Mouse (Mus musculus): Measurements from ENCODE around the gene Rin3. TPM values are rescaled to one million over a fixed set of nuclear protein-coding genes. Genes with fewer than 3 reads are reported as not detected.

Gene Rin3
- polyA plus RNA-seq, 1 experiment: 2.9 TPM

DNA sequence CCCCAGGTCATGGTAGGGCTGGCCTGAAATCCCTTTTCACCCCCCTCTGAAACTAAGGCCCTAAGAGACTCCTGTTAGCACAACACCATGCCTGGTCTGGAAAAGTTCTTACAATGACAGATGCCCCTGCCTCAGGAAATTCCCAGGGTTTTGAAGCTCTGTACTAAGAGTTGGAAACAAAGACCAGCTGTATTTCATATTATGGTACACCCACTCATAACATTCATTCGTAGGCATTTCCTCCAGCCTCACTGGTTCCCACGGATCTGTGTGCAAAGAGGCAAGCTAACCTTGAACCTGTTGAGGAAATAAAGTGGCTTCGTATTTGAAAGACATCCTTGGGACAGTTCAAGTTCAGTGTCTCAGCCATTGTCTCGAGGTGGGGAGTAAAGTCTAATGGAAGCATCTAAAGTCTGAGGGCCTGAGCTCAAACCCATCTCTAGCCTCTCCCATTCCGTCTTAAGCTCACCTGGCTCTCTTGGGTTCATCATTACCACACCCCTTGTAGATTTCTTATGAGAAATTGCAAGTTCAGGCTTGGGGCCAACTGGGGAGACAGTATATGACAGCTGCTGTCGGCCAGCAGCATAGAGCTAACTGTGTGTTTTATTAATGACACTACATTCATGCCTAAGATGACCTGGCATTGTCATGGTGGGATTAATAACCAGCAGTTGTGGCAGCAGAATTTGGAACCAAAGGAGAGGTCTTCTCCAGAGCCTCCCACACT, 41.5 kb downstream of the Rin3 start:
- peaks cover 54% of the 10 kb centered on the region for H3K4me1 ChIP-seq (ENCODE audit: control insufficient read depth, insufficient read depth, insufficient read length, low read length)
- peak overlapping the region; percentile 99 for H3K27ac ChIP-seq (replicated peaks; ENCODE audit: low read depth, low read length)
- no peak overlapping the region for H3K4me3 ChIP-seq (ENCODE audit: insufficient read depth, low read depth, low read length)

DNA sequence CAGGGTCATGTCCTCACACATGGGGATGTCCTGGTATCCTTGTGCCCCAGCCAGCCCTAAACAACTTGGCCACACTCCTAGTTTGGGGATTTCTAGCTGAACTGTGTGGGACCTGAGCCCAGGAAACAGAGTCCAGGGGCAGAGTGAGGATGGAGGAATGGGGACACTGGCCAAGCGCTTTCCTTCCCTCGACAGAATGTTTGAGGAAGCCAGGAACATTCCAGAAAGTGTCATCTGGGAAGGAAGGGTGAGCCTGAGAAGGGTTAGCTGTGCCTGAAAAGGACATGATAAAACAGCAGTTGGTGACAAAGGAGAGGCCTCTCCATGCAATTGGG, 42.0 kb downstream of the Rin3 start:
- H3K4me3 ChIP-seq (ENCODE audit: insufficient read depth, low read depth, low read length): no peak overlapping the region
- H3K4me1 ChIP-seq (ENCODE audit: control insufficient read depth, insufficient read depth, insufficient read length, low read length): peaks cover 54% of the 10 kb centered on the region
- peak overlapping the region; percentile 99 for H3K27ac ChIP-seq (replicated peaks; ENCODE audit: low read depth, low read length)

DNA sequence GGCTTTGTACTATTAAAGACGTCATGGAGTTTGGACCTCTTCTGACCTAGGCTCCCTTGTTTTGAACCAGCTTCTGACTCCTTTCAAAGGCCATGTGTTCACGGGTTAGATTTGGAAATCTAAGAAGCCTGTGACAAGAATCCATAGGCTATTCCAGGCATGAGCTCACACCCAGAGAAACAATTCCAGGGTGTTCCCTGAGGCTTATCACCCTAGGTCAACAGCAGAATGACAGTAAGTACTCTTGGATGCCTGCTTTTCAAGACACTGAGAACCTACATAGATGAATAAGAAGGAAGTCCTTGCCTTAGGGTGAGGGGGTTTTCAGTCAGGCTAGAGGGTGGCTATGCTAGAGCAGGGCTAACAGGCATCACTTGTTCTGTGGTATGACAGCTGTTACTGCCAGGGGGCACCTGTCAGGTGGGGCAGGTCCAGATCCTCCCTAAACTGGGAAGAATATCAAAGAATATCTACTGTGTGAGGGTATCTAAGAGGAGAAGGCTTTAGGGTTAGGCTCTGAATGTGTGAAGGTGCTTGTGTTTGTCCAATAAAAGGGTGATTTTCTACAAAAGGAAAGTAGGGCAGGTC, 44.0 kb downstream of the Rin3 start:
- Histone ChIP-seq H3K4me3 (ENCODE audit: insufficient read depth, low read depth, low read length) (no peak overlapping the region), H3K27ac (replicated peaks; ENCODE audit: low read depth, low read length) (peak overlapping the region; percentile 61), H3K4me1 (ENCODE audit: control insufficient read depth, insufficient read depth, insufficient read length, low read length) (peaks cover 39% of the 10 kb centered on the region)

DNA sequence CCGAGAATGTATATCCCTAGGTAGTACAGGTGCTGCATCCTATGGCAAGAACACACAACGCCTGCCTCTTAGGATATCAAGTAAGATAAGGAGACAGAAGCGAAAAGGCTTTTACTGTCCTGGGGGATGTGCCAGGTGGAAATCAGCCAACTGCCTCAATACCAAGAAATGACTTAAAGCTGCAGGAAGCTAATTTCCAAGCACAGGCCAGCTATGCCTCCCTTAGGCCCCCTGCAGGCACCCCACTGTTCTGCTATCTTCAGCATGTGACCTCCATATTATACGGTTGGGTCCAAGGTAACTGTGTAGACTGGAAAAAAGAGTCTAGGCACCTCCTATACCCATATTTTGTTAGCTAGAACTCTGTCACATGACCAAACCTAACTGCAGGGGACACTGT, 44.7 kb downstream of the Rin3 start:
- Histone ChIP-seq H3K27ac (replicated peaks; ENCODE audit: low read depth, low read length) (peak overlapping the region; percentile 61), H3K4me1 (ENCODE audit: control insufficient read depth, insufficient read depth, insufficient read length, low read length) (peaks cover 33% of the 10 kb centered on the region), H3K4me3 (ENCODE audit: insufficient read depth, low read depth, low read length) (no peak overlapping the region)

- Histone ChIP-seq H3K4me3 (ENCODE audit: insufficient read depth, low read depth, low read length) (no peak overlapping the region), H3K4me1 (ENCODE audit: control insufficient read depth, insufficient read depth, insufficient read length, low read length) (peaks cover 33% of the 10 kb centered on the region), H3K27ac (replicated peaks; ENCODE audit: low read depth, low read length) (peak overlapping the region; percentile 71)
Observed at GRCm38 (mm10) chr12:102328090-102328489, 45.2 kb downstream of the Rin3 start.

DNA sequence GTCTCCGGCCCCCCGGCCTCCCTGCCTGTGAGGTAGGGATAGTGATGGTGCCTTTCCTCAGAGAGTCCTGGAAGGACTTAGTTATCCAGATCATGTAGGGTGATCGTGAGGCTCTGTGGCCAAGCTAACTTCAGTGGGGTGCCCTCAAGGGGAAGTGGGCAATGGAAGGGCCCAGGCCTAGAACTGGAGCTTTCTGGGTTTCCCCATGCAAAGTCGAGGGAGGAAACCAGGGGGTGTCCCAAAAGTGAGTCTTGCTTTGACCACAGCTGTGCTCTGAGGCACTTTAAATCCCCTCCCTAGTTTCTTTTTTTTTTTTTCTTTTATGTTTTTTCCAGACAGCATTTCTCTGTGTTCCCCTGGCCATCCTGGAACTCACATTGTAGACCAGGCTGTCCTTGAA, 47.3 kb downstream of the Rin3 start:
- no peak overlapping the region for H3K27ac ChIP-seq (replicated peaks; ENCODE audit: low read depth, low read length)
- H3K4me3 ChIP-seq (ENCODE audit: insufficient read depth, low read depth, low read length): no peak overlapping the region
- H3K4me1 ChIP-seq (ENCODE audit: control insufficient read depth, insufficient read depth, insufficient read length, low read length): peaks cover 19% of the 10 kb centered on the region

DNA sequence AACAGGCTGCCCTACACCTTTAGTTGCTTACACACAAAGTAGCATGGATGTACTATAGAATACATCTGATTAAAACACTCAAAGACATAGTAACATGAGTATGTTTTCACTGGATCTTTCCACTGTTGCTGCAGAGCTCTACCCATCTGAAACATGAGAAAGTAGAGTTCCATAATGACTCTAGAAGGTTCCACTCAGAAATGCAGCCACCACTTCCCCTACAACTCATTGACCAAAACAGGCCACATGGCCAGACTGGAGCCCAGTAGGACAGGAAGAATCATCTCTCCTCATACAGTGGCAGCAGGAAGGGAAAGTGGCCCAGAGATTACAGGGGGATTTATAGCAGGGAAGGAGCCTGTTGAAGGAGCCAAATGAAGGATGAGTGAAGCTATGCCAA, 47.9 kb downstream of the Rin3 start:
- Histone ChIP-seq H3K27ac (replicated peaks; ENCODE audit: low read depth, low read length) (no peak overlapping the region), H3K4me1 (ENCODE audit: control insufficient read depth, insufficient read depth, insufficient read length, low read length) (peaks cover 19% of the 10 kb centered on the region), H3K4me3 (ENCODE audit: insufficient read depth, low read depth, low read length) (no peak overlapping the region)

DNA sequence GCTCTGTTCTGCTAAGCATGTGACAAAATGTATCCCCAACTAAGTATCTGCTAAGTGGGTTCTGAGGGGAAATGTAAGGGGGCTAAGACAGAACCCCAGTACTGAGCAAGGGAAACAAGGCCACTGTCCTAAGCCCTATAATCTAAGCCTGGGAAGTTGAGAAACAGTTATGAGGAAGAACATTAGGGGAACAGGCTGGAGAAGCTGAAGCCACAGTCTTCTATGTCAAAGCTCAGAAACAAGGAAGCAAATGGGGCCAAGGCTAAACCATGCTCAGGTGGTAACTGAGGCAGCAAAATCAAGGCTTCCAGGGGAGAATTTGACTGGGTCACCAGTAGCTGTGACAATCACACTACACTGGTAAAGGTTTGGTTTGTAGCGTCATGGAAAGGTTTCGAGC, 50.3 kb downstream of the Rin3 start:
- H3K27ac ChIP-seq (replicated peaks; ENCODE audit: low read depth, low read length): no peak overlapping the region
- H3K4me3 ChIP-seq (ENCODE audit: insufficient read depth, low read depth, low read length): no peak overlapping the region
- H3K4me1 ChIP-seq (ENCODE audit: control insufficient read depth, insufficient read depth, insufficient read length, low read length): peaks cover 7% of the 10 kb centered on the region; the same call in 1 of the 2 replicates

- H3K27ac ChIP-seq (replicated peaks; ENCODE audit: low read depth, low read length): no peak overlapping the region
- H3K4me3 ChIP-seq (ENCODE audit: insufficient read depth, low read depth, low read length): no peak overlapping the region
- H3K4me1 ChIP-seq (ENCODE audit: control insufficient read depth, insufficient read depth, insufficient read length, low read length): peaks cover 11% of the 10 kb centered on the region; the same call in 1 of the 2 replicates
Observed at GRCm38 (mm10) chr12:102339085-102339484, 56.2 kb downstream of the Rin3 start.

GRCm38 (mm10) chr12:102340471-102340870, 57.6 kb downstream of the Rin3 start:
- Histone ChIP-seq H3K27ac (replicated peaks; ENCODE audit: low read depth, low read length) (no peak overlapping the region), H3K4me1 (ENCODE audit: control insufficient read depth, insufficient read depth, insufficient read length, low read length) (peaks cover 11% of the 10 kb centered on the region; the same call in 1 of the 2 replicates), H3K4me3 (ENCODE audit: insufficient read depth, low read depth, low read length) (no peak overlapping the region)

DNA sequence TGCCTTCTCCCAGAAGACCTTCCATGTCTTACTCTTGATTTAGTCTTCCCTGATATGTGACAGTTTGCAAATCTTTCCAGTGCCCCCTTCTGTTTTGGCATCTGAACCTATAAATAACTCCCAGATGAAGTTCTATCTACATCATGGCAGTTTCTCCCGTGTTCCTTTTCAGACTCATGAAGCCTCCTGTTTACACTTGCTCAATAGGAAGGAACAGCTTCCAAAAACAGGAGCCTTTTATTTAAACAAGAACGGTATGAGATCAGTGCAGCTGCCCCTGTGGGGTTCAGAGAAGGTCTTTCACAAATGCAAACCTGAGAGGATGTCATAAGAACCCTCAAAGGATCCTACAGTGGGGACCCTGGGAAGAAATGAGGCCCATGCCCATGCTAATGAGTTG, 59.3 kb downstream of the Rin3 start:
- Histone ChIP-seq H3K4me1 (ENCODE audit: control insufficient read depth, insufficient read depth, insufficient read length, low read length) (peaks cover 13% of the 10 kb centered on the region; the same call in 1 of the 2 replicates), H3K27ac (replicated peaks; ENCODE audit: low read depth, low read length) (no peak overlapping the region), H3K4me3 (ENCODE audit: insufficient read depth, low read depth, low read length) (no peak overlapping the region)

DNA sequence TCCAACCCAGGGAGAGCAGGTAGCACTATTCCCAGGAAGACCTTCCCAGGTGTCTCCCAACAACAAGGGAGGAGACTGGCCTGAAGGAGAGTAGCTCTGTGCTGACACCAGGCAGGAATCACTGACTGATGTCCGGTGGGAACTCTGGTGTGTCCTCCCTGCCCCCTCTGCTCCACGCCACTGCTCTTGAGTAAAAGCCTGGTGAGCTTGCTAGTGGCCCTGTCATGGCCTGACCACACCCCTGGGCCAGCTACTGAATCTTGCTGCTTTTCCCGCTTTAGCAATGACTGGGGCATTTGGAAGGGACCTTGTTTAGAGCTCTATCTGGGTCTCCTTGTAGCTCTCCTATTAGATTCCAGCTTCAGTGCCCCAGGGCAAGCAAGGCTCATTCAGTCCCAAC, 59.8 kb downstream of the Rin3 start:
- H3K4me1 ChIP-seq (ENCODE audit: control insufficient read depth, insufficient read depth, insufficient read length, low read length): peaks cover 13% of the 10 kb centered on the region; the same call in 1 of the 2 replicates
- no peak overlapping the region for H3K4me3 ChIP-seq (ENCODE audit: insufficient read depth, low read depth, low read length)
- 0 out of 2 replicates have a peak overlapping the region, but pooled peaks have one; percentile 23 for H3K27ac ChIP-seq (replicated peaks; ENCODE audit: low read depth, low read length)

GRCm38 (mm10) chr12:102345031-102345815, 62.4 kb downstream of the Rin3 start:
- no peak overlapping the region for H3K4me3 ChIP-seq (ENCODE audit: insufficient read depth, low read depth, low read length)
- H3K27ac ChIP-seq (replicated peaks; ENCODE audit: low read depth, low read length): peak overlapping the region; percentile 76
- H3K4me1 ChIP-seq (ENCODE audit: control insufficient read depth, insufficient read depth, insufficient read length, low read length): peaks cover 13% of the 10 kb centered on the region; the same call in 1 of the 2 replicates

DNA sequence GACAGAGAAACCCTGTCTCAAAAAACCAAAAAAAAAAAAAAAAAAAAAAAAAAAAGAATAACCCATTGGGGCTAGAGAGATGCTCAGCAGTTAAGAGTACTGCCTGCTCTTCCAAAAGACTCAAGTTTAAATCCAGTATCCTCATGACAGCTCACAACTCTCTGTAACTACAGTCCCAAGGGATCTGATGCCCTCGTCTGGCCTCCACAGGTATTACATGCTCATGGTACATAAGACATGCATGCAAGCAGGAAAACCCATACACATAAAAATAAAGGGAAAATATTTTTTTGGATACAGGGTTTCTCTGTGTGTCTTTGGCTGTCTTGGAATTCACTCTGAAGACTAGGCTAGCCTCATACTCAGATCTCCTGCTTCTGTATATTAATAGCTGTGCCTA, 63.7 kb downstream of the Rin3 start:
- Histone ChIP-seq H3K4me1 (ENCODE audit: control insufficient read depth, insufficient read depth, insufficient read length, low read length) (peaks cover 13% of the 10 kb centered on the region; the same call in 1 of the 2 replicates), H3K27ac (replicated peaks; ENCODE audit: low read depth, low read length) (no peak overlapping the region), H3K4me3 (ENCODE audit: insufficient read depth, low read depth, low read length) (no peak overlapping the region)

GRCm38 (mm10) chr12:102348447-102348846, 65.6 kb downstream of the Rin3 start:
- Histone ChIP-seq H3K4me1 (ENCODE audit: control insufficient read depth, insufficient read depth, insufficient read length, low read length) (peaks cover 11% of the 10 kb centered on the region; the same call in 1 of the 2 replicates), H3K4me3 (ENCODE audit: insufficient read depth, low read depth, low read length) (no peak overlapping the region), H3K27ac (replicated peaks; ENCODE audit: low read depth, low read length) (no peak overlapping the region)

All from brown adipose tissue, adult 24 weeks (tissue).